Mouse (Mus musculus): Measurements from ENCODE around the gene Gm17660. TPM values are rescaled to one million over a fixed set of nuclear protein-coding genes. Genes with fewer than 3 reads are reported as not detected.

Gm17660 gene
- not detected in 2 replicates for polyA plus RNA-seq (2012; ENCODE audit: insufficient read depth, low replicate concordance)

DNA sequence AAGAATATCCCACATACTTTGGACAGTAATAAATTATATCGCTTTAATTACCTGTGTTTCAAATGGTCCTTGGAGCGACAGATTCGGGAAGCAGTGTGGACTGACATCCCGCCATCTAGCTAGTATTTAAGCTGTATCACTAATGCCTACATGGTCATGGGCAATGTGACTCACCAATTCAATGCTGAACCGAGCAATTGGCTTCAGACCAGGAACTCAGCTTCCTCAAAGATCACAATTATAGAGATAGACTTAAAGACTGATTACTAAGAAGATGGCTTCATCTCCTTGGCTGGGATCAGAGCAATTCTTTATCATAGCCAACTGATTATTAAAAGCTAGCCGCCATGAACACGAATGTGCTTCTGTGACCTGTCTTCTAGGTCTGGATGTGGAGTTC is at the start of gene Gm17660:
Gm17660 (minus strand) TSS at position 101 of the 400 bp plus-strand sequence.
- TF ChIP-seq GATA1 (IDR thresholded peaks at IDR 0.05; ENCODE audit: borderline replicate concordance, low read length) (no peak), FLI1 (IDR thresholded peaks at IDR 0.05; ENCODE audit: low read length) (no peak)
- H3K4me1 ChIP-seq: peaks cover 36% of the 10 kb centered on the region
- H3K27me3 ChIP-seq (replicated peaks): peaks cover 26% of the 10 kb centered on the region
- H3K36me3 ChIP-seq (replicated peaks; ENCODE audit: low read length): no peaks in the 10 kb centered on the region
- no peak within 1 kb of the TSS for H3K4me3 ChIP-seq (replicated peaks)
- no peaks in the 10 kb centered on the region for H3K9me3 ChIP-seq

DNA sequence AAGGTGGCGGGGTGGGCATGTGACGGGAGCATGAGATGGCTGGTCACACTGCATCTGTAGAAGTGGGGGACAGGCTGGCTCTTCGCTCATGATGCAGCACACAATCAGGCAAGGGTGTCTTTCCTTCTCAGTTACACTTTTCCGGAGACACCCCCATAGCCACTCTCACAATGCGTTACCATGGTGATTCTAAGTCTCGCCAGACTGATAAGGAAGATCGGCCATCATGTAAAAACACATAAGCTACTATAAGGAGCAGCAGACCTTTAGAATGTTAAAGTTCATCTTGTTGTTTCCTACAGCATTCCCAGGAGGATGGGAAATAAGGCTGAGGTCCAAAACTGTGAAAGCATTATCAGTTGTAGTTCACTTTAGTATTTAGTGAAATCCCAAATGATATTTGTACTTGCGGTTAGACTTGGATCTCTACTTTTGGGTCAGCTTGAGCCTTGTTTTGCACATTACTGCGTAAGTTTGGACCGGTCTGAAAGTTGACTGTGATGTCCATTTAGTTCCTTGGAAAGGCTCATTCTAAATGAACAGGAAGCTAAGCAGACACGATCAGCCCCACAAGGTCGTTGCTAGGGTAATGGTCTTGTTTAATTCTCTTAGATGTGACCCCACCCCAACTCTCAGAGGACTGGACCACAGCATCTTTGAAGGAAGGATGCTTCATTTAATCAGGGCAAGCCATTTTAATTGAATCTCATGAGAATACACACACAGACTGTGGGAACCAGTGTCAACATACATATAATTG is 49.3 kb upstream of the Gm17660 start:
- TF ChIP-seq FLI1 (IDR thresholded peaks at IDR 0.05; ENCODE audit: low read length) (no peak), GATA1 (IDR thresholded peaks at IDR 0.05; ENCODE audit: borderline replicate concordance, low read length) (no peak)
- H3K9me3 ChIP-seq: no peaks in the 10 kb centered on the region
- H3K27me3 ChIP-seq (replicated peaks): peaks cover 6% of the 10 kb centered on the region
- H3K36me3 ChIP-seq (replicated peaks; ENCODE audit: low read length): no peaks in the 10 kb centered on the region
- no peaks in the 10 kb centered on the region for H3K4me1 ChIP-seq
- no peak overlapping the region for H3K4me3 ChIP-seq (replicated peaks)

GRCm38 (mm10) chr5:104124016-104124658 is 46.7 kb upstream of the Gm17660 start:
- Histone ChIP-seq H3K27me3 (replicated peaks) (peaks cover 10% of the 10 kb centered on the region), H3K36me3 (replicated peaks; ENCODE audit: low read length) (no peaks in the 10 kb centered on the region), H3K4me1 (no peaks in the 10 kb centered on the region), H3K4me3 (replicated peaks) (no peak overlapping the region), H3K9me3 (no peaks in the 10 kb centered on the region)
- TF ChIP-seq FLI1 (IDR thresholded peaks at IDR 0.05; ENCODE audit: low read length) (no peak), GATA1 (IDR thresholded peaks at IDR 0.05; ENCODE audit: borderline replicate concordance, low read length) (no peak)

DNA sequence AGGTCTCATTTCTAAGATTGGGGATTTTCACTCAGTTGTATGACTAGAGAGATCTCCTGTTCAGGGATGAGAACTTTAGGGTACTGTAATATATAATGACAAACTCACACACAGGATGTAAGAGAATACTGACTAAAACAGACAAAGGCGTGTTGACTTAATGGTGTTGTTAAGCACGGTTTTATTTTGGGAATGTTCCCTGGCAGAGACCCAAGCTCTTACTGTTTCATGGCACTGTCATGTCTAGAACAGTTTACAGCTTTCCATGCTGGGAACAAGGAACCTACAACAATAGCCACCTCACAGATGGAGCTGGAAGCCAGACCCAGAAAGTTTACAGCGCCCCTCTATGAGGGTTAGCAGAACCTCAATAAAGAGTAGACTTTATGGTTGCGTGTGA is 38.5 kb upstream of the Gm17660 start:
- H3K36me3 ChIP-seq (replicated peaks; ENCODE audit: low read length): no peaks in the 10 kb centered on the region
- H3K9me3 ChIP-seq: no peaks in the 10 kb centered on the region
- no peak for TF ChIP-seq GATA1 (IDR thresholded peaks at IDR 0.05; ENCODE audit: borderline replicate concordance, low read length)
- TF ChIP-seq FLI1 (IDR thresholded peaks at IDR 0.05; ENCODE audit: low read length): no peak
- H3K4me1 ChIP-seq: peaks cover 4% of the 10 kb centered on the region
- H3K4me3 ChIP-seq (replicated peaks): no peak overlapping the region
- H3K27me3 ChIP-seq (replicated peaks): peaks cover 25% of the 10 kb centered on the region

- no peaks in the 10 kb centered on the region for H3K9me3 ChIP-seq
- H3K4me3 ChIP-seq (replicated peaks): no peak overlapping the region
- no peaks in the 10 kb centered on the region for H3K36me3 ChIP-seq (replicated peaks; ENCODE audit: low read length)
- TF ChIP-seq FLI1 (IDR thresholded peaks at IDR 0.05; ENCODE audit: low read length) (no peak), GATA1 (IDR thresholded peaks at IDR 0.05; ENCODE audit: borderline replicate concordance, low read length) (no peak)
- peaks cover 24% of the 10 kb centered on the region for H3K27me3 ChIP-seq (replicated peaks)
- peaks cover 7% of the 10 kb centered on the region for H3K4me1 ChIP-seq
These were observed 37.7 kb upstream of the Gm17660 start for GRCm38 (mm10) chr5:104115118-104115517.

GRCm38 (mm10) chr5:104113491-104114172 is 36.2 kb upstream of the Gm17660 start, which contains the start of gene Sparcl1:
TSS of gene Sparcl1 (minus strand) at chr5:104113733.
- no peaks in the 10 kb centered on the region for H3K36me3 ChIP-seq (replicated peaks; ENCODE audit: low read length)
- H3K9me3 ChIP-seq: no peaks in the 10 kb centered on the region
- H3K4me1 ChIP-seq: peaks cover 10% of the 10 kb centered on the region
- TF ChIP-seq GATA1 (IDR thresholded peaks at IDR 0.05; ENCODE audit: borderline replicate concordance, low read length) (no peak), FLI1 (IDR thresholded peaks at IDR 0.05; ENCODE audit: low read length) (no peak)
- H3K4me3 ChIP-seq (replicated peaks): no peak within 1 kb of the TSS
- H3K27me3 ChIP-seq (replicated peaks): peaks cover 32% of the 10 kb centered on the region

- Histone ChIP-seq H3K9me3 (no peaks in the 10 kb centered on the region), H3K36me3 (replicated peaks; ENCODE audit: low read length) (no peaks in the 10 kb centered on the region), H3K4me1 (peaks cover 10% of the 10 kb centered on the region), H3K27me3 (replicated peaks) (peaks cover 36% of the 10 kb centered on the region), H3K4me3 (replicated peaks) (no peak overlapping the region)
- TF ChIP-seq FLI1 (IDR thresholded peaks at IDR 0.05; ENCODE audit: low read length): no peak
- TF ChIP-seq GATA1 (IDR thresholded peaks at IDR 0.05; ENCODE audit: borderline replicate concordance, low read length): no peak
These were observed 35.1 kb upstream of the Gm17660 start for GRCm38 (mm10) chr5:104112511-104112910.

GRCm38 (mm10) chr5:104112016-104112415 is 34.6 kb upstream of the Gm17660 start:
- Histone ChIP-seq H3K4me3 (replicated peaks) (no peak overlapping the region), H3K4me1 (peaks cover 10% of the 10 kb centered on the region), H3K36me3 (replicated peaks; ENCODE audit: low read length) (no peaks in the 10 kb centered on the region), H3K9me3 (no peaks in the 10 kb centered on the region), H3K27me3 (replicated peaks) (peaks cover 37% of the 10 kb centered on the region)
- no peak for TF ChIP-seq FLI1 (IDR thresholded peaks at IDR 0.05; ENCODE audit: low read length)
- no peak for TF ChIP-seq GATA1 (IDR thresholded peaks at IDR 0.05; ENCODE audit: borderline replicate concordance, low read length)

- peaks cover 40% of the 10 kb centered on the region for H3K27me3 ChIP-seq (replicated peaks)
- H3K9me3 ChIP-seq: no peaks in the 10 kb centered on the region
- H3K4me3 ChIP-seq (replicated peaks): no peak overlapping the region
- TF ChIP-seq GATA1 (IDR thresholded peaks at IDR 0.05; ENCODE audit: borderline replicate concordance, low read length): no peak
- no peak for TF ChIP-seq FLI1 (IDR thresholded peaks at IDR 0.05; ENCODE audit: low read length)
- H3K36me3 ChIP-seq (replicated peaks; ENCODE audit: low read length): no peaks in the 10 kb centered on the region
- H3K4me1 ChIP-seq: peaks cover 10% of the 10 kb centered on the region
These were observed 32.9 kb upstream of the Gm17660 start for GRCm38 (mm10) chr5:104110171-104110920.

Measured in megakaryocyte, embryonic 14.5 days (primary cell).